Mouse (Mus musculus): ENCODE results near the gene Ccdc162.

DNA sequence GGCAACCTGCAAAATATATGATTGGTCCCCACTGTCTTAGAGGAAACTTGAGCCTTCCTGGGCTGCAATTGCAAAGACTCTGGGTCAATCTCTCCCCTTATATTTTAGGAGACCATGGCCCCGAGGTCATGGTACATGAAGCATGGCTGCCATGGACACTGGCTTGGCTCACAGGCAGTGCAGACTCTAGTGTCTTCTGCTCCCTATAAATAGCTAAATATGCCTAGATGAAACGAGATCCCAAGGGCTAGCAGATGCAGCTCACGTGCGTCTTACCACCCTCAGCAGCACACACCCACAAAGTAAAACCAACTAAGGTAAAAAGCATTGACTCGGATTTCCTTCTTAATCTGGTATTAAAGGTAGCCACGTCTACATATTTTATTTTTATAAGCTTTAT is 133.1 kb downstream of the Ccdc162 start:
- TF ChIP-seq USF1 (IDR thresholded peaks at IDR 0.05; ENCODE audit: low read depth) = no peak
- no peak for TF ChIP-seq MAX (IDR thresholded peaks at IDR 0.05; ENCODE audit: low read depth)
- TF ChIP-seq POLR2A (IDR thresholded peaks at IDR 0.05; ENCODE audit: insufficient read length, low read depth) = no peak
- TF ChIP-seq MYOD1 (IDR thresholded peaks at IDR 0.05; ENCODE audit: control insufficient read depth in 1 of 3, insufficient read length in 2 of 3, low read depth in 2 of 3) = peak in 1 of 3 experiments; percentile 62
- no peak for TF ChIP-seq MYOG (IDR thresholded peaks at IDR 0.05; ENCODE audit: control insufficient read depth in 1 of 3, insufficient read depth in 1 of 3, insufficient read length in 2 of 3, low read depth in 2 of 3)
- no peak for TF ChIP-seq SRF (IDR thresholded peaks at IDR 0.05; ENCODE audit: control insufficient read depth, insufficient read length, low read depth)
